Mouse (Mus musculus): ENCODE results near the gene Jade1.

Gene Jade1

GRCm38 (mm10) chr3:41551671-41552070 lies 3.9 kb upstream of the Jade1 start:
- no peak for DNase-seq (ENCODE audit: low read depth, low spot score)

GRCm38 (mm10) chr3:41552777-41553548 lies 2.6 kb upstream of the Jade1 start:
- DNase-seq (ENCODE audit: low read depth, low spot score), result no peak

- no peak for DNase-seq (ENCODE audit: low read depth, low spot score)
These were observed 1.9 kb upstream of the Jade1 start for GRCm38 (mm10) chr3:41553681-41554080.

- DNase-seq (ENCODE audit: low read depth, low spot score), result no peak
These were observed 753 bp upstream of the Jade1 start for GRCm38 (mm10) chr3:41554480-41555475.

GRCm38 (mm10) chr3:41556451-41557266 lies 1.1 kb downstream of the Jade1 start:
- DNase-seq (ENCODE audit: low read depth, low spot score), result no peak

- DNase-seq (ENCODE audit: low read depth, low spot score), result no peak
These were observed 1.9 kb downstream of the Jade1 start for GRCm38 (mm10) chr3:41557267-41557995.

- DNase-seq (ENCODE audit: low read depth, low spot score), result no peak
These were observed 5.0 kb downstream of the Jade1 start for GRCm38 (mm10) chr3:41560489-41560888.

- DNase-seq (ENCODE audit: low read depth, low spot score), result no peak
These were observed 6.3 kb downstream of the Jade1 start for GRCm38 (mm10) chr3:41561787-41562186.

- no peak for DNase-seq (ENCODE audit: low read depth, low spot score)
These were observed 7.8 kb downstream of the Jade1 start for GRCm38 (mm10) chr3:41563211-41563931.

- no peak for DNase-seq (ENCODE audit: low read depth, low spot score)
These were observed 8.5 kb downstream of the Jade1 start for GRCm38 (mm10) chr3:41563997-41564396.

- no peak for DNase-seq (ENCODE audit: low read depth, low spot score)
These were observed 9.1 kb downstream of the Jade1 start for GRCm38 (mm10) chr3:41564471-41565213.

- DNase-seq (ENCODE audit: low read depth, low spot score), result no peak
These were observed 9.9 kb downstream of the Jade1 start for GRCm38 (mm10) chr3:41565410-41565823.

GRCm38 (mm10) chr3:41565955-41566354 lies 10.4 kb downstream of the Jade1 start:
- no peak for DNase-seq (ENCODE audit: low read depth, low spot score)

GRCm38 (mm10) chr3:41569943-41570342 lies 14.4 kb downstream of the Jade1 start:
- no peak for DNase-seq (ENCODE audit: low read depth, low spot score)

- no peak for DNase-seq (ENCODE audit: low read depth, low spot score)
These were observed 16.6 kb downstream of the Jade1 start for GRCm38 (mm10) chr3:41572131-41572530.

- DNase-seq (ENCODE audit: low read depth, low spot score), result no peak
These were observed 17.4 kb downstream of the Jade1 start for GRCm38 (mm10) chr3:41572968-41573367.

GRCm38 (mm10) chr3:41574208-41574607 lies 18.7 kb downstream of the Jade1 start:
- DNase-seq (ENCODE audit: low read depth, low spot score), result no peak

GRCm38 (mm10) chr3:41574720-41575435 lies 19.3 kb downstream of the Jade1 start:
- no peak for DNase-seq (ENCODE audit: low read depth, low spot score)

- no peak for DNase-seq (ENCODE audit: low read depth, low spot score)
These were observed 20.4 kb downstream of the Jade1 start for GRCm38 (mm10) chr3:41575971-41576370.
